Mouse (Mus musculus): Measurements from ENCODE around the gene Clcnka.

DNA sequence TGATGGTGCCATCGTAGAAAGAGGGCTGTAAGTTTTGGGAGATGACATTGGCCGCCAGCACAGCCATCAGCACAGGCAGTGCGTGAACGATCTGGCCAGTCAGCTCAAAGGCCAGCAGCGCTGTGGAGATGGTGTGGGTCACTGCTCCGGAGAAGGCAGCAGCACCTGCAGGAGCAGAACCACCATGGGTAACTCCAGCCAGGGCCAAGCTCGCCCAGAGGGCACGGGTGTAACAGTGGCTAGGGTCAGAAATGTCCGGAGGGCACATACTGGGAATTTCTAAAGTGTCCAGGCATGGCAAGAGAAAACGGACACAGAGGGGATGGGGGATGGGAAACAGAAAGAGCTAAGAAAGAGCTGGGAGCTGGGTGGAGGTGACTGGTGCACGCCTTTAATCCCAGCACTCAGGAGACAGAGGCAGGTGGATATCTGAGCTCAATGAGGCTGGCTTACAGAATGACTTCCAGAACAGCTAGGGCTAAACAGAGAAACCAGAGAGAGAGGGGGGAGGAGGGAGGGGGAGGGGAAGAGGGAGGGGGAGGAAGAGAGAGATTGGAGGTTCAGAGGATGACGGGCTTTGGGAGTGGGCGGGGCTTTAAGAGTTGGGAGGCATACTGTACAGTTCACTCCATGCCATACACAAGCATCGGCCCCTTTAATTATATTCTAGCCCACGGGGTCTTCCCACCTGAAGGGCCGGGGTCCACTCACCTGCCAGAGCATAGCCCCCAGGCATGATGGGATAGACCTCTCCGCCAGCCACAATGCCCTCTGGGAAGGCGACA, 9.0 kb downstream of the Clcnka start:
- TF ChIP-seq CTCF (IDR thresholded peaks at IDR 0.05; ENCODE audit: borderline replicate concordance, control insufficient read depth, extremely low read depth, insufficient read depth, low read length, poor library complexity) (no peak), POLR2A (IDR thresholded peaks at IDR 0.05; ENCODE audit: control insufficient read depth, extremely low read depth, insufficient read depth, low read length, poor library complexity) (no peak)
